Mouse (Mus musculus): Measurements from ENCODE around the gene Reg3a. TPM values are rescaled to one million over a fixed set of nuclear protein-coding genes. Genes with fewer than 3 reads are reported as not detected.

Reg3a gene
- polyA plus RNA-seq, 1 experiment from 2014 or later = not detected

Other genes with a start within 250 kb of the Reg3a start
- not detected in 2 replicates for gene Reg3b, start 10.1 kb upstream of the Reg3a start, polyA plus RNA-seq (2016; fragmentation: Nextera tagmentation; extraction: Ambion mirVana)
- not detected in 2 replicates for gene Reg3d, start 1.8 kb upstream of the Reg3a start, polyA plus RNA-seq (2016; fragmentation: Nextera tagmentation; extraction: Ambion mirVana)
- not detected in 2 replicates for gene Reg2, start 14.9 kb downstream of the Reg3a start, polyA plus RNA-seq (2016; fragmentation: Nextera tagmentation; extraction: Ambion mirVana)
- gene Reg1, start 42.0 kb downstream of the Reg3a start, polyA plus RNA-seq (2016; fragmentation: Nextera tagmentation; extraction: Ambion mirVana) = not detected in 2 replicates
- 0.77 and 2.1 TPM in 2 replicates for gene Reg3g, start 88.2 kb downstream of the Reg3a start, polyA plus RNA-seq (2016; fragmentation: Nextera tagmentation; extraction: Ambion mirVana)

Data from embryonic facial prominence, embryonic 12.5 days (tissue).